Mouse (Mus musculus) lung, postnatal 0 days (tissue): Measurements from ENCODE around the gene Lonp2.

Experiments
- CTCF ChIP-seq: IDR thresholded peaks from 2 replicates; pipeline ENCODE4 v1.5.1; 2016; ENCODE audit warnings: antibody characterized with exemption, mild to moderate bottlenecking
- EP300 ChIP-seq: IDR thresholded peaks from 2 replicates; pipeline ENCODE4 v1.6.1; 2016; ENCODE audit warnings: antibody characterized with exemption, mild to moderate bottlenecking, control low read depth

DNA sequence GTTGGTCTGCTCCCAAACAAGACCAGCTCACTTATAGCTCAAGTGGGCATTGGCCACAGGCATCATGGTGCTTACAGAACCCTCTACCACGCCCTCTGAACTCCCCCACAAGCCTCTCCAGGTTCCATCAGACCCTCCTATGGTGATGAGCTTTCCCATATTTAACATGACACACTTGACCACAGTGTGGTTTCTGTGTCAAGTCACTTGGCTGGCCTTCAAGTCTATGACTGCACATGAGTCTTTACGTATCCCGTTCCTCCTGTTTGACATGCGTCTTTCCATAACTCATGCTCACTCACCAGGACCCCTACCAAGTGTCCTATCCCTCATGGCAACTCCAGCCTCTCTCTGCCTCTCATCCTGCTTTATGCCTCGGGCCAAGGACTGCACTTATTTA lies 28.2 kb upstream of the Lonp2 start:
- TF ChIP-seq CTCF, result no peak
- no peak for TF ChIP-seq EP300
